Mouse (Mus musculus): ENCODE measurements around the gene Pip4k2a. TPM values are rescaled to one million over a fixed set of nuclear protein-coding genes. Genes with fewer than 3 reads are reported as not detected.

The Pip4k2a gene
- total and polyA plus RNA-seq, 3 experiments, result 33.9 to 102 (median 72.3) TPM

- peaks cover 74% of the 10 kb centered on the region for H3K4me1 ChIP-seq (ENCODE audit: insufficient read depth, low read depth, low read length)
- H3K9me3 ChIP-seq (replicated peaks), result peaks cover 12% of the 10 kb centered on the region
- DNase-seq (ENCODE audit: low spot score) (no peak), ATAC-seq (ENCODE audit: extremely low read depth, insufficient number of reproducible peaks, low FRiP score, poor library complexity, severe bottlenecking) (no peak)
- H3K36me3 ChIP-seq (replicated peaks), result peaks cover 56% of the 10 kb centered on the region
- TF ChIP-seq POLR2AphosphoS5 (IDR thresholded peaks at IDR 0.05; ENCODE audit: insufficient replicate concordance, low read depth, low read length) (no peak), CTCF (IDR thresholded peaks at IDR 0.05; ENCODE audit: low read depth, low read length) (no peak), TAL1 (conservative IDR thresholded peaks at IDR 0.05; ENCODE audit: low read depth, low read length) (no peak), GATA1 (IDR thresholded peaks at IDR 0.05; ENCODE audit: borderline replicate concordance, low read length) (no peak), GATA2 (IDR thresholded peaks at IDR 0.05; ENCODE audit: borderline replicate concordance, low read depth, low read length) (no peak)
- H3K27me3 ChIP-seq (ENCODE audit: insufficient read depth, low read length), result no peaks in the 10 kb centered on the region
- no peak overlapping the region for H3K4me3 ChIP-seq (ENCODE audit: low read depth, low read length)
These were observed 21.8 kb downstream of the Pip4k2a start for GRCm38 (mm10) chr2:18976175-18976574.

GRCm38 (mm10) chr2:18974882-18975645, 22.9 kb downstream of the Pip4k2a start:
- TF ChIP-seq TAL1 (conservative IDR thresholded peaks at IDR 0.05; ENCODE audit: low read depth, low read length), result no peak
- TF ChIP-seq GATA1 (IDR thresholded peaks at IDR 0.05; ENCODE audit: borderline replicate concordance, low read length), result no peak
- no peak for TF ChIP-seq CTCF (IDR thresholded peaks at IDR 0.05; ENCODE audit: low read depth, low read length)
- TF ChIP-seq POLR2AphosphoS5 (IDR thresholded peaks at IDR 0.05; ENCODE audit: insufficient replicate concordance, low read depth, low read length), result no peak
- no peak for TF ChIP-seq GATA2 (IDR thresholded peaks at IDR 0.05; ENCODE audit: borderline replicate concordance, low read depth, low read length)
- DNase-seq (ENCODE audit: low spot score), result no peak
- ATAC-seq (ENCODE audit: extremely low read depth, insufficient number of reproducible peaks, low FRiP score, poor library complexity, severe bottlenecking), result peak; percentile 57
- H3K27me3 ChIP-seq (ENCODE audit: insufficient read depth, low read length), result no peaks in the 10 kb centered on the region
- peaks cover 54% of the 10 kb centered on the region for H3K36me3 ChIP-seq (replicated peaks)
- H3K4me3 ChIP-seq (ENCODE audit: low read depth, low read length), result no peak overlapping the region; the same call in 1 of the 2 replicates
- H3K9me3 ChIP-seq (replicated peaks), result peaks cover 12% of the 10 kb centered on the region
- peaks cover 76% of the 10 kb centered on the region for H3K4me1 ChIP-seq (ENCODE audit: insufficient read depth, low read depth, low read length)

- Histone ChIP-seq H3K9me3 (replicated peaks) (peaks cover 12% of the 10 kb centered on the region), H3K4me1 (ENCODE audit: insufficient read depth, low read depth, low read length) (peaks cover 77% of the 10 kb centered on the region), H3K4me3 (ENCODE audit: low read depth, low read length) (no peak overlapping the region), H3K27me3 (ENCODE audit: insufficient read depth, low read length) (no peaks in the 10 kb centered on the region), H3K36me3 (replicated peaks) (peaks cover 55% of the 10 kb centered on the region)
- no peak for TF ChIP-seq TAL1 (conservative IDR thresholded peaks at IDR 0.05; ENCODE audit: low read depth, low read length)
- no peak for TF ChIP-seq GATA2 (IDR thresholded peaks at IDR 0.05; ENCODE audit: borderline replicate concordance, low read depth, low read length)
- TF ChIP-seq POLR2AphosphoS5 (IDR thresholded peaks at IDR 0.05; ENCODE audit: insufficient replicate concordance, low read depth, low read length), result no peak
- TF ChIP-seq GATA1 (IDR thresholded peaks at IDR 0.05; ENCODE audit: borderline replicate concordance, low read length), result no peak
- TF ChIP-seq CTCF (IDR thresholded peaks at IDR 0.05; ENCODE audit: low read depth, low read length), result no peak
- ATAC-seq (ENCODE audit: extremely low read depth, insufficient number of reproducible peaks, low FRiP score, poor library complexity, severe bottlenecking) (no peak), DNase-seq (ENCODE audit: low spot score) (no peak)
These were observed 26.4 kb downstream of the Pip4k2a start for GRCm38 (mm10) chr2:18971564-18971963.

- ATAC-seq (ENCODE audit: extremely low read depth, insufficient number of reproducible peaks, low FRiP score, poor library complexity, severe bottlenecking) (no peak), DNase-seq (ENCODE audit: low spot score) (no peak)
- H3K4me1 ChIP-seq (ENCODE audit: insufficient read depth, low read depth, low read length), result peaks cover 74% of the 10 kb centered on the region
- H3K9me3 ChIP-seq (replicated peaks), result peaks cover 12% of the 10 kb centered on the region
- no peak overlapping the region; the same call in 1 of the 2 replicates for H3K4me3 ChIP-seq (ENCODE audit: low read depth, low read length)
- peaks cover 62% of the 10 kb centered on the region for H3K36me3 ChIP-seq (replicated peaks)
- no peaks in the 10 kb centered on the region for H3K27me3 ChIP-seq (ENCODE audit: insufficient read depth, low read length)
- TF ChIP-seq POLR2AphosphoS5 (IDR thresholded peaks at IDR 0.05; ENCODE audit: insufficient replicate concordance, low read depth, low read length) (no peak), GATA1 (IDR thresholded peaks at IDR 0.05; ENCODE audit: borderline replicate concordance, low read length) (no peak), CTCF (IDR thresholded peaks at IDR 0.05; ENCODE audit: low read depth, low read length) (no peak), GATA2 (IDR thresholded peaks at IDR 0.05; ENCODE audit: borderline replicate concordance, low read depth, low read length) (no peak), TAL1 (conservative IDR thresholded peaks at IDR 0.05; ENCODE audit: low read depth, low read length) (no peak)
These were observed 27.5 kb downstream of the Pip4k2a start for GRCm38 (mm10) chr2:18970461-18970860.

- Histone ChIP-seq H3K36me3 (replicated peaks) (peaks cover 62% of the 10 kb centered on the region), H3K27me3 (ENCODE audit: insufficient read depth, low read length) (no peaks in the 10 kb centered on the region), H3K9me3 (replicated peaks) (peaks cover 12% of the 10 kb centered on the region), H3K4me1 (ENCODE audit: insufficient read depth, low read depth, low read length) (peaks cover 76% of the 10 kb centered on the region), H3K4me3 (ENCODE audit: low read depth, low read length) (no peak overlapping the region)
- no peak for TF ChIP-seq TAL1 (conservative IDR thresholded peaks at IDR 0.05; ENCODE audit: low read depth, low read length)
- no peak for TF ChIP-seq POLR2AphosphoS5 (IDR thresholded peaks at IDR 0.05; ENCODE audit: insufficient replicate concordance, low read depth, low read length)
- TF ChIP-seq CTCF (IDR thresholded peaks at IDR 0.05; ENCODE audit: low read depth, low read length), result no peak
- no peak for TF ChIP-seq GATA1 (IDR thresholded peaks at IDR 0.05; ENCODE audit: borderline replicate concordance, low read length)
- DNase-seq (ENCODE audit: low spot score), result no peak
- peak; percentile 29; the same call in 1 of the 2 replicates for ATAC-seq (ENCODE audit: extremely low read depth, insufficient number of reproducible peaks, low FRiP score, poor library complexity, severe bottlenecking)
These were observed 28.8 kb downstream of the Pip4k2a start for GRCm38 (mm10) chr2:18969066-18969681.

GRCm38 (mm10) chr2:18967451-18968063, 30.4 kb downstream of the Pip4k2a start:
- Histone ChIP-seq H3K27me3 (ENCODE audit: insufficient read depth, low read length) (no peaks in the 10 kb centered on the region), H3K4me1 (ENCODE audit: insufficient read depth, low read depth, low read length) (peaks cover 81% of the 10 kb centered on the region), H3K4me3 (ENCODE audit: low read depth, low read length) (no peak overlapping the region), H3K9me3 (replicated peaks) (no peaks in the 10 kb centered on the region; the same call in 1 of the 2 replicates), H3K36me3 (replicated peaks) (peaks cover 61% of the 10 kb centered on the region)
- no peak for ATAC-seq (ENCODE audit: extremely low read depth, insufficient number of reproducible peaks, low FRiP score, poor library complexity, severe bottlenecking)
- TF ChIP-seq GATA2 (IDR thresholded peaks at IDR 0.05; ENCODE audit: borderline replicate concordance, low read depth, low read length), result no peak
- no peak for TF ChIP-seq CTCF (IDR thresholded peaks at IDR 0.05; ENCODE audit: low read depth, low read length)
- no peak for TF ChIP-seq TAL1 (conservative IDR thresholded peaks at IDR 0.05; ENCODE audit: low read depth, low read length)
- TF ChIP-seq POLR2AphosphoS5 (IDR thresholded peaks at IDR 0.05; ENCODE audit: insufficient replicate concordance, low read depth, low read length), result no peak
- TF ChIP-seq GATA1 (IDR thresholded peaks at IDR 0.05; ENCODE audit: borderline replicate concordance, low read length), result no peak
- DNase-seq (ENCODE audit: low spot score), result no peak

Measured in G1E (cell line).